Mouse (Mus musculus): Measurements from ENCODE around the gene Lancl2. TPM values are rescaled to one million over a fixed set of nuclear protein-coding genes. Genes with fewer than 3 reads are reported as not detected.

Gene Lancl2
- polyA plus RNA-seq (2015; fragmentation: Nextera tagmentation; extraction: Ambion mirVana): 14.5 and 18.6 TPM in 2 replicates

- ATAC-seq (ENCODE audit: low read depth): peak; percentile 32
- no peaks in the 10 kb centered on the region for H3K9me3 ChIP-seq (replicated peaks)
Observed at GRCm38 (mm10) chr6:57702376-57702742, at the start of gene Lancl2. TSS of gene Lancl2 (plus strand) at chr6:57702540.

DNA sequence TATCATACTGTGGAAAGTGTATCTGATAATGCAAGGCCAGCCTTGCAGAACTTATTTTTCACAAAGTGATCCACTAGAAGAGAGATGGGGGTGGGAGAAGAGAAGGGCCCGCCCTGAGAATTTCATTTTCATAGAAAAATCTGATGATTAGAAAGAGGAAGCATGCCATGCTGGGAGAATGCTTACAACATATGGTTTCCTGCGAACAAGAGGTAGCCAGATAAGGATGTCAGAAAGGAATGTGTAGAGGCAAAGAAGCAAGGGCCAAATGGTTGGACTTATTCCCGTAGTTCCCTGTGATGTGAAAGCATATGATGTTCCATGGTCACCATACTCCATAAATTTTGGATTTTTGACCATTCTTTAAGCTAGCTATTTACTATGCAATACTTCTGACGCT, 41.0 kb upstream of the Lancl2 start:
- ATAC-seq (ENCODE audit: low read depth) (no peak), DNase-seq (no peak)
- 44% methylated on average over 4 of the region's 4 CpGs for WGBS (ENCODE audit: insufficient replicate concordance)
- Histone ChIP-seq H3K4me2 (no peak overlapping the region), H3K9me3 (replicated peaks) (no peaks in the 10 kb centered on the region), H3K9ac (no peak overlapping the region), H3K36me3 (no peaks in the 10 kb centered on the region), H3K4me1 (replicated peaks) (no peaks in the 10 kb centered on the region), H3K4me3 (replicated peaks) (no peak overlapping the region), H3K27ac (no peak overlapping the region), H3K27me3 (no peaks in the 10 kb centered on the region)

More at GRCm38 (mm10) chr6:57702376-57702742, at the start of gene Lancl2:
- H3K4me3 ChIP-seq (replicated peaks): peak within 1 kb of the TSS; percentile 82
- DNase-seq: no peak
- H3K27ac ChIP-seq: peak within 1 kb of the TSS; percentile 96
- H3K9ac ChIP-seq: peak within 1 kb of the TSS; percentile 91
- H3K4me2 ChIP-seq: peak within 1 kb of the TSS; percentile 83
- H3K27me3 ChIP-seq: no peaks in the 10 kb centered on the region
- under 1% methylated on average over 10 of the region's 10 CpGs for WGBS (ENCODE audit: insufficient replicate concordance)
- H3K36me3 ChIP-seq: no peaks in the 10 kb centered on the region
- H3K4me1 ChIP-seq (replicated peaks): peaks cover 25% of the 10 kb centered on the region

DNA sequence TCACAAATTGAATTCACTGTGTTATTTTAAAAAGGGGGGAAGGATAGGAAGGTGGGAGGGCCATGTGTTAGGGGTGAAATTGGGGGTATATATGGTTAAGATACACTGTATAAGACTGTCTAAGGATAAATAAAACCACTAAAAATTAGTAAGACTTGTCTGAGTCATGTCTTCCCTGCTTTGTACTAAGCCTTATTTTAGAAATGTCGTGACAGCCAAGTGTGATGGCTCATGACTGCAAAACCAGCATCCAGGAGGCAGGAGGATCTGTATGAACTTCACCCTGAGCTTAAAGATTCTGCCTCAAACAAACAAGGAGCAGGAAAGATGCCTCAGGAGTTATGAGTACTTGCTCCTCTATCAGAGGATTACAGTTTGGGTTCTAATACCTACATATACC, 18.2 kb upstream of the Lancl2 start:
- H3K27ac ChIP-seq: no peak overlapping the region
- no peak for ATAC-seq (ENCODE audit: low read depth)
- no peaks in the 10 kb centered on the region for H3K4me1 ChIP-seq (replicated peaks)
- 83% methylated on average over 1 of the region's 1 CpGs for WGBS (ENCODE audit: insufficient replicate concordance)
- no peaks in the 10 kb centered on the region for H3K9me3 ChIP-seq (replicated peaks)
- no peaks in the 10 kb centered on the region for H3K27me3 ChIP-seq
- DNase-seq: no peak
- H3K4me2 ChIP-seq: no peak overlapping the region
- no peak overlapping the region for H3K9ac ChIP-seq
- H3K36me3 ChIP-seq: peaks cover 26% of the 10 kb centered on the region
- no peak overlapping the region for H3K4me3 ChIP-seq (replicated peaks)

- Histone ChIP-seq H3K36me3 (peaks cover 18% of the 10 kb centered on the region; the same call in 1 of the 2 replicates), H3K9me3 (replicated peaks) (no peaks in the 10 kb centered on the region), H3K4me1 (replicated peaks) (peaks cover 19% of the 10 kb centered on the region), H3K27ac (peak within 1 kb of the TSS; percentile 91), H3K27me3 (no peaks in the 10 kb centered on the region), H3K4me2 (peak within 1 kb of the TSS; percentile 91), H3K9ac (peak within 1 kb of the TSS; percentile 82), H3K4me3 (replicated peaks) (peak within 1 kb of the TSS; percentile 78)
- DNase-seq (peak; percentile 81), ATAC-seq (ENCODE audit: low read depth) (peak; percentile 95)
- WGBS (ENCODE audit: insufficient replicate concordance): under 1% methylated on average over 52 of the region's 52 CpGs
Observed at GRCm38 (mm10) chr6:57691467-57692261, 10.7 kb upstream of the Lancl2 start, which contains the start of gene Pyurf. TSS of gene Pyurf (minus strand) at chr6:57692078.

DNA sequence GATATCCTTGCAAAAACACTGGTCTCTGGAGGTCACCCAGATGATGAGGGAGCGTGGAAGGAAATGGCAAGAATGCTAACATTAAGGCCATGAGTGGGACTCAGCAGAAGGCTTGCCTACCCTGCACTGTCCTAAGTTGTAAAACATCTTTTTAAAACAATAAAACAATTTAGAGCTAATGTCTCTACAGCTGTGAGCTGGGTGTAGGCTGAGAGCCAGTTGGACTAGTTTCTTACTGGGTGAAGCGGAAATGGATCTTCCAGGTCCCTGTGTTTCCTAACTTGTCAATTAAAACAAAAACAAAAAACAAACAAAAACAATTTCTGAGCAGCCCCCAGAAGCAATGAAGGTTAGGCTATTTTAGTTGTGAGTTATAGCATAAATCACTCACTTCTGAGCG, 9.2 kb upstream of the Lancl2 start:
- WGBS (ENCODE audit: insufficient replicate concordance): 74% methylated on average over 3 of the region's 3 CpGs
- H3K4me1 ChIP-seq (replicated peaks): peaks cover 19% of the 10 kb centered on the region
- H3K27me3 ChIP-seq: no peaks in the 10 kb centered on the region
- ATAC-seq (ENCODE audit: low read depth) (no peak), DNase-seq (no peak)
- H3K4me3 ChIP-seq (replicated peaks): no peak overlapping the region
- no peak overlapping the region for H3K27ac ChIP-seq
- H3K9me3 ChIP-seq (replicated peaks): no peaks in the 10 kb centered on the region
- H3K4me2 ChIP-seq: no peak overlapping the region
- peaks cover 14% of the 10 kb centered on the region; the same call in 1 of the 2 replicates for H3K36me3 ChIP-seq
- H3K9ac ChIP-seq: no peak overlapping the region

- Histone ChIP-seq H3K27me3 (no peaks in the 10 kb centered on the region), H3K27ac (no peak overlapping the region), H3K36me3 (no peaks in the 10 kb centered on the region), H3K9ac (peak overlapping the region; percentile 91; the same call in 1 of the 2 replicates), H3K9me3 (replicated peaks) (no peaks in the 10 kb centered on the region), H3K4me2 (peak overlapping the region; percentile 83), H3K4me1 (replicated peaks) (peaks cover 22% of the 10 kb centered on the region), H3K4me3 (replicated peaks) (peak overlapping the region; percentile 82)
- ATAC-seq (ENCODE audit: low read depth): no peak
- WGBS (ENCODE audit: insufficient replicate concordance): 75% methylated on average over 4 of the region's 4 CpGs
- no peak for DNase-seq
Observed at GRCm38 (mm10) chr6:57701686-57702085, 654 bp upstream of the Lancl2 start.

DNA sequence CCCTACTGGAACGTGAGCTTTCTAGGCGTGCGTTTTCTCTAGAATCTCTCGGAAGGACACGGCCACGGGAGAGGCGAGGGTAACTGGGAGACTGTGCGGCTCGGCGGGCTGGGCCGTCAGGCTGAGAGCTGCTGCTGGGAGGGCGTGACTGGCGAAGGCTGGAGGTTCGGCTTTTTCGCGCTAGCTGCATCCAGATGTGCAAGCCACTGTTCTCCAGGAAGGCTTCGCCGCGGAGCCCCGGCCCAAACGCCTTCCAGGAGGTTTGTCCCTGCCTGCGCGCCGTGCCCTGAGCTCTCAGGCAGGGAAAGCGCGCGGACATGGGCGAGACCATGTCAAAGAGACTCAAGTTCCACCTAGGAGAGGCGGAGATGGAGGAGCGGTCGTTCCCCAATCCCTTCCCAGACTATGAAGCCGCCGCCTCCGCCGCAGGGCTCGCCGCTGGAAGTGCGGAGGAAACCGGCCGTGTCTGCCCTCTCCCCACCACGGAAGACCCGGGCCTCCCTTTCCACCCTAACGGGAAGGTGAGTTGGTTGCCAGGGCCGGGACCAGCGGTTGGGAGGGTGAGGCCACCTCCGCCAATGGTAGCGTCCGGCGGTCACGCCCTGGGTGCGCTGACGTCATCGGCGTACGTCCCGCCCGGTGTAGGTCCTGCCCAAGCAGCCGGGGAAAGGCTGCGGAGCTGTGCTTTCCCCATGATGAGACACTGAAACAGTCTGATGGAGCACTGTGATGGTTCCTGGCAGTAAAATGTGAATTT, 581 bp downstream of the Lancl2 start:
- H3K4me3 ChIP-seq (replicated peaks): peak overlapping the region; percentile 82
- peak overlapping the region; percentile 91 for H3K9ac ChIP-seq
- peak; percentile 95 for DNase-seq
- whole genome bisulfite sequencing (ENCODE audit: insufficient replicate concordance): under 1% methylated on average over 59 of the region's 59 CpGs
- no peaks in the 10 kb centered on the region for H3K9me3 ChIP-seq (replicated peaks)
- H3K4me1 ChIP-seq (replicated peaks): peaks cover 26% of the 10 kb centered on the region
- peak; percentile 99 for ATAC-seq (ENCODE audit: low read depth)
- peak overlapping the region; percentile 96 for H3K27ac ChIP-seq
- peak overlapping the region; percentile 83 for H3K4me2 ChIP-seq
- H3K36me3 ChIP-seq: no peaks in the 10 kb centered on the region
- no peaks in the 10 kb centered on the region for H3K27me3 ChIP-seq

DNA sequence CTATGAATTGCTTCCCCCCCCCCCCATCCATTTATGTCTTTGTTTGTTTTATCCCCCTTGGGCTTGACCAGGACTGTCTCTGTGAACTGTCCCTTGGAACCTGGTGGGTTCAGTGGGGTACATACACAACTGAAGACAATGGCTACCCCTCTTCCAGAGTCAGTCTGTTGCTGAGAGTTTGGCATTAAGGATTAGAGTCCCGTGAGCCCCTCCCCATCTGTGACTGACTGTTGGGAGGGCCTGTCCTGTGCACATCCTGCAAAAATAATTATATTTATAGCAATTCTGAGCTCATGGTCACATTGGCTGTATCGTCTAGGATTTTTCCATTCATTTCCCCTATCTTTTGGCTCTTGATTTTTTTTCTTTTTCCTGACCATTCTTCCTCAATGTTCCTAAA, 1.4 kb downstream of the Lancl2 start:
- H3K9ac ChIP-seq: peak overlapping the region; percentile 91
- H3K27me3 ChIP-seq: no peaks in the 10 kb centered on the region
- DNase-seq (no peak), ATAC-seq (ENCODE audit: low read depth) (peak; percentile 2; the same call in 1 of the 2 replicates)
- no peaks in the 10 kb centered on the region for H3K36me3 ChIP-seq
- WGBS (ENCODE audit: insufficient replicate concordance): 30% methylated on average over 2 of the region's 2 CpGs
- H3K4me3 ChIP-seq (replicated peaks): peak overlapping the region; percentile 82
- peak overlapping the region; percentile 83 for H3K4me2 ChIP-seq
- H3K27ac ChIP-seq: peak overlapping the region; percentile 96
- H3K9me3 ChIP-seq (replicated peaks): no peaks in the 10 kb centered on the region
- peaks cover 26% of the 10 kb centered on the region for H3K4me1 ChIP-seq (replicated peaks)

DNA sequence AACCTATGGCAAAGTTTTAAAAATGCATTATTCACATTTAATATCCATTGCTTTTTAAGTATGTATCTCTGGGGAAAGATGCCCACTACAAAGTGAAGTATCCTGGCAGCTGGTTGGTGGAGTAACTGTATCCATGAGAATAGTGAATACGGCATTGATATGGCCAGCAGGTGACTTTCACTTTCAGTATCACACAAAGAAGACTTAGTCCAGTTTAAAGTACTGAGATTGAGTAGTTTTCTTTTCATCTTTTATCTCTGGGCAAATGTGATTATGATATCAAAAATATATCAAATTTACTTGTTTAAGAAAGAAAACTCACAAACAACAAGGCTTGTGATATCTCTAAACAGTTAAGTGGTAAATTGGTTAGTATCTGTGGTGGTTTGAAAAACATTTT, 4.4 kb downstream of the Lancl2 start:
- DNase-seq (no peak), ATAC-seq (ENCODE audit: low read depth) (no peak)
- peaks cover 30% of the 10 kb centered on the region for H3K4me1 ChIP-seq (replicated peaks)
- H3K9me3 ChIP-seq (replicated peaks): no peaks in the 10 kb centered on the region
- no peak overlapping the region for H3K4me2 ChIP-seq
- H3K27ac ChIP-seq: no peak overlapping the region
- no peaks in the 10 kb centered on the region for H3K27me3 ChIP-seq
- H3K4me3 ChIP-seq (replicated peaks): no peak overlapping the region
- no peaks in the 10 kb centered on the region for H3K36me3 ChIP-seq
- no peak overlapping the region for H3K9ac ChIP-seq
- WGBS (ENCODE audit: insufficient replicate concordance): 86% methylated on average over 1 of the region's 1 CpGs

- WGBS (ENCODE audit: insufficient replicate concordance): 15% methylated on average over 1 of the region's 1 CpGs
- peak; percentile 66 for ATAC-seq (ENCODE audit: low read depth)
Observed at GRCm38 (mm10) chr6:57711726-57712125, 9.4 kb downstream of the Lancl2 start.

GRCm38 (mm10) chr6:57721347-57721746, 19.0 kb downstream of the Lancl2 start:
- ATAC-seq (ENCODE audit: low read depth) (peak; percentile 62), DNase-seq (no peak)
- Histone ChIP-seq H3K36me3 (peaks cover 8% of the 10 kb centered on the region), H3K4me3 (replicated peaks) (no peak overlapping the region), H3K4me1 (replicated peaks) (peaks cover 13% of the 10 kb centered on the region), H3K4me2 (no peak overlapping the region), H3K9ac (no peak overlapping the region), H3K9me3 (replicated peaks) (no peaks in the 10 kb centered on the region), H3K27me3 (no peaks in the 10 kb centered on the region), H3K27ac (no peak overlapping the region)
- 86% methylated on average over 1 of the region's 1 CpGs for WGBS (ENCODE audit: insufficient replicate concordance)

More at GRCm38 (mm10) chr6:57711726-57712125, 9.4 kb downstream of the Lancl2 start:
- DNase-seq: no peak
- H3K27ac ChIP-seq: no peak overlapping the region
- H3K4me2 ChIP-seq: no peak overlapping the region
- no peak overlapping the region for H3K4me3 ChIP-seq (replicated peaks)
- no peaks in the 10 kb centered on the region for H3K36me3 ChIP-seq
- H3K9ac ChIP-seq: no peak overlapping the region
- no peaks in the 10 kb centered on the region for H3K9me3 ChIP-seq (replicated peaks)
- H3K4me1 ChIP-seq (replicated peaks): peaks cover 17% of the 10 kb centered on the region
- no peaks in the 10 kb centered on the region for H3K27me3 ChIP-seq
